Mouse (Mus musculus): ENCODE data around the gene Tesc. TPM values are rescaled to one million over a fixed set of nuclear protein-coding genes. Genes with fewer than 3 reads are reported as not detected.

Gene Tesc
- polyA plus RNA-seq, 1 experiment from 2014 or later, result 3.3 TPM

DNA sequence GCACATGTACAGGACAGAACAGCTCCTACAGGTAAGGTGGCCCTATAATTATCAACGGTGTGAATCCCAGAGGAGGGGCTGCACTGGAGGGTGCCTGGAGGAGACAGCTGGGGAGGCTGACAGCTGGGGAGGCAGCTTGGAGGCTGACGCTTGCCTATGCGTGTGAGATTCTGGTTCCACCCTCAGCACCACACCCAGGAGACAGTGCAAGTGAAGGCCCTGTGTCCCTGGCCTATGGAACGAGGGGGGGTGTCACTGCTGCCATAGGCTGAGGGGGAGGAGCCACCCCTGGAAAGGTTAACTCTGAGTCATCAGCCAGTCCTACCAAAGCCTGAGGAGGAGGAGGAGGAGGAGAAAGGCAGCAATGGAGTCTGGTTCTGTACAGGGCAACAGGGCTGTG is 40.0 kb downstream of the Tesc start:
- Histone ChIP-seq H3K9me3 (no peaks in the 10 kb centered on the region), H3K4me1 (replicated peaks) (no peaks in the 10 kb centered on the region; the same call in none of the 2 replicates), H3K27ac (no peak overlapping the region), H3K4me3 (replicated peaks) (no peak overlapping the region), H3K36me3 (peaks cover 3% of the 10 kb centered on the region), H3K27me3 (replicated peaks) (no peaks in the 10 kb centered on the region), H3K4me2 (replicated peaks) (no peak overlapping the region), H3K9ac (no peak overlapping the region)
- peak; percentile 54 for ATAC-seq
- WGBS, result 58% methylated on average over 4 of the region's 4 CpGs

DNA sequence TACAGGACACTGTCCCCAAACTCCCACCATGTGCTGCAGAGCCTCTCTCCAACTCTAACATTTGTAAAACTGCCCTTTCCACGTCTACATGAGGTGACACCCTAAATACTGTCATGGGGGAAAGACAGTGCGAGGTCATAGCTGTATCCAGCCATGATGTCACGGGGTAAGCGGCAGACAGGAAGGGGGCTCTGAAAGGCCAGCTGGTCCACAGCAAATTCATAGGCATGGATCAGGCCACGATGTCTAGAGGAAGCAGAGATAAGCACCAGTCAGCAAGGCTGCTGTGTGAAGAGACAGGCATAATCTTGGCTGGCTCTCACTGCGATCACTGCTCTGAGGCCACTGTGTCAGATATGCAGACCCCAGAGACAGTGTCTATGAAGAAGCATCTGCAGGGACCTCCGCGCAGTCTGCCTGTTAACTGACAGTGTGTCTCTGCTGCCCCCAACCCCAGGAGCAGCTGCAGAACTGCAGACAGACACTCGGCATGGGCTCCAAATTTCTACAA is 40.5 kb downstream of the Tesc start:
- ATAC-seq, result no peak
- Histone ChIP-seq H3K4me2 (replicated peaks) (no peak overlapping the region), H3K4me1 (replicated peaks) (no peaks in the 10 kb centered on the region; the same call in none of the 2 replicates), H3K9me3 (no peaks in the 10 kb centered on the region), H3K9ac (no peak overlapping the region), H3K27me3 (replicated peaks) (no peaks in the 10 kb centered on the region), H3K36me3 (peaks cover 4% of the 10 kb centered on the region), H3K4me3 (replicated peaks) (no peak overlapping the region), H3K27ac (no peak overlapping the region)
- WGBS, result 89% methylated on average over 9 of the region's 9 CpGs

DNA sequence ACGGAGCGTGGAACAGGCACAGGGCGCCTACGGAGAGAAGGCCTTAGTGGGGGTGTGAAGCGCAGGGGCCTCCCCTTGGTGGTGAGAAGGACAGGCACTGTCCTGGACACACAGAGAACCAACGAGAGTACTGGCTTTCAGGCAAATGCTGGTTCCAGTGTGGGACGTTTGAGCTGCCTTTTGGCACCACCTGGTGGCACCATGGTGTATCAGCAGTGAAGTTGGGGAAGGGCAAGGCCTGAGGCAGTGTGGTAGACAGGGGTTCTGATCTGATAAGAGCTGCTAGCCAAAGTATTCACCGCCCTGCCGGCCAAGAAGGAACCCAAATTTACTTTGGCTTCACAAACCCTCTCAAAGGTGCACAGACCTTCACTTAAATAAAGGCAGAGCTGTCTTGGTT is 41.8 kb downstream of the Tesc start:
- peak; percentile 47; the same call in 1 of the 2 replicates for ATAC-seq
- Histone ChIP-seq H3K4me3 (replicated peaks) (no peak overlapping the region), H3K9me3 (no peaks in the 10 kb centered on the region), H3K36me3 (peaks cover 11% of the 10 kb centered on the region), H3K4me1 (replicated peaks) (no peaks in the 10 kb centered on the region; the same call in none of the 2 replicates), H3K9ac (no peak overlapping the region), H3K27ac (no peak overlapping the region), H3K4me2 (replicated peaks) (no peak overlapping the region), H3K27me3 (replicated peaks) (no peaks in the 10 kb centered on the region)
- 43% methylated on average over 9 of the region's 9 CpGs for WGBS

DNA sequence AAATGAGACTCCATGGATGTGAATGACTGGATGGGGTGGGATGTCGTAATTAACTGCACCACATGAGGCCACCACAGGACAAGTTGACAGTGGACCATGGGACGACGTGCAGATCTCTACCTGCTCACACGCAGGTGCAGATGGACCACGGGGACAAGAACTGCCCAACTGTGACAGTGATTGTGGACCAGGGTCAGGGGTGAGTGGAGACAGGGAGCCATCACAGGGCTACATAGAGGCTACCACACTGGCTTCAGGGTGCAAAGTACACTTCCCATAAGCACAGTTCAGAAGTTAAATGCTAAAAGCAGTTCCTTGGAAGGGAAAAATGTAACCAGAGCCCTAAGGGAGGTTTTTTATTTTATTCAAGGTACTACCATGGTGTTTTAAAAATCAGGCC is 44.2 kb downstream of the Tesc start:
- no peak overlapping the region for H3K9ac ChIP-seq
- WGBS, result 82% methylated on average over 5 of the region's 5 CpGs
- H3K9me3 ChIP-seq, result no peaks in the 10 kb centered on the region
- H3K27ac ChIP-seq, result no peak overlapping the region
- no peaks in the 10 kb centered on the region for H3K27me3 ChIP-seq (replicated peaks)
- no peak for ATAC-seq
- peaks cover 25% of the 10 kb centered on the region for H3K36me3 ChIP-seq
- no peaks in the 10 kb centered on the region; the same call in 1 of the 2 replicates for H3K4me1 ChIP-seq (replicated peaks)
- no peak overlapping the region for H3K4me3 ChIP-seq (replicated peaks)
- H3K4me2 ChIP-seq (replicated peaks), result no peak overlapping the region

DNA sequence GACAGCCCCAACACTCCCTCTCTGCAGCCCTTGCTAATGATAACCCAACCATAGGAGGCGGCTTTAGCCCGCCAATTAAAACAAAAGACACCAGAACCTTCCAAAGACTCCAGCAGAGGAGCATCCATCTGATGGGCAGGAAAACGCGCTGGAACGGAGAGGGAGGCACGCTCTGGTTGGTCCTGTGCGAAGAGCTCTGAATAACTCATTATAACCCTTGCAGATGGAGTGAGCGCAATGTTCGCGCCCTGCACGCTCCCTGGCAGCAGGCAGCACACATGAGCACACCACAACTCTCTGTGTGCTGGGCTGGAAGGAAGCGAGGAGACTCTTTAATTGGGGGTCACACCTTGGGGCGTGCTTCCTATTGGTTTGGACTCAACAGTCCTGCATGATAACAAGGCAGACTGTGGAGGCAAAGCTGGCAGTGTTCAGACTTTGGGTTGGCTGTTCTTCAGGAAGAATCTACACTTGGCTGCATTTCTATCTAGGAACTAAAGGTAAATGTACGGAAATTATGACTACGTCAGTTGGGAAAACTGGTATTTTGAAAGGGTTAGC is 45.8 kb downstream of the Tesc start:
- H3K27me3 ChIP-seq (replicated peaks), result no peaks in the 10 kb centered on the region
- no peak overlapping the region for H3K4me3 ChIP-seq (replicated peaks)
- WGBS, result 90% methylated on average over 15 of the region's 15 CpGs
- peaks cover 30% of the 10 kb centered on the region for H3K36me3 ChIP-seq
- H3K4me1 ChIP-seq (replicated peaks), result no peaks in the 10 kb centered on the region
- H3K9ac ChIP-seq, result no peak overlapping the region
- no peaks in the 10 kb centered on the region for H3K9me3 ChIP-seq
- no peak for ATAC-seq
- no peak overlapping the region for H3K4me2 ChIP-seq (replicated peaks)
- H3K27ac ChIP-seq, result no peak overlapping the region

DNA sequence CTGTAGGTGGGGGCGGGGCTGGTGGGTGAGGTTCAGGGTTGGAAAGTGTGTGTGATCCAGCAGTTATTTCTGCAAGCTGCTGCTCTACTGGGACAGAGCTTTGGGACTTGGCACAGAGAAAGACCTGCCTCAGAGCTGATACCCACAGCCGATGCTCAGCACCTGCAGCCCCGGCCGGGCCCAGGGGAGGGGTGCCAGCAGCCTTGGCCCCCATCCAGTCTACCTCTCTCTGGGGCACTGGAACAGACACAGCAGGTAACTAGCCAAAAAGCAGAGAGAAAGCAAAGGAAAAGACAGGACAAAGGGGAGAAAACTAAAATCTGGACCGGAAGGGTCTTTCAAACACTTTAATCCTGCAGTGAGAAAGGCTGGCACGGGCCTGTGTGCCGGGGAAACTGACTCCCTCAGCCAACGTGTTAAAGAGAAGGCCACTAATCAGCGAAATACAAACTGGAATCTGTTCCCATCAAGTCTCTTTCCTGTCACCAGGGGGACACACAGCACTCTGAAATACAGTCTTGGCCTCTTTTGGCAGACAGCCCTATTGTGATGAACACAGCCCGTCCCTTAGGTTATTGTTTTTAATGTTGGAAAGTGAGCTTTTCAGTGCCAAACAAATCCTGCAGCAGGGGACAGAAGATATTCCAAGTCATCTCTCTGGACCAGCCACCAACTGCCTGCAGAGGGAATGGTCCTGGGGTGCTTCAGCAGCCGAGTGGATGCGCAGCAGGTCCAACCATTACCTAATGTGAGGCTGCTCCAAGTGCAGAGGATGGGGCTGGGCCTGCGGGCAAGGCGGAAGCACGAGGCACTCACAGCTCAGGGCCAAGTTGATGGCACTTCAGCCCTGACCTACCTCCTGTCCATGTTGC is 49.4 kb downstream of the Tesc start:
- Histone ChIP-seq H3K27ac (no peak overlapping the region), H3K4me3 (replicated peaks) (no peak overlapping the region), H3K4me2 (replicated peaks) (no peak overlapping the region), H3K9me3 (no peaks in the 10 kb centered on the region), H3K9ac (no peak overlapping the region), H3K4me1 (replicated peaks) (peaks cover 4% of the 10 kb centered on the region; the same call in 1 of the 2 replicates), H3K27me3 (replicated peaks) (no peaks in the 10 kb centered on the region), H3K36me3 (peaks cover 30% of the 10 kb centered on the region)
- ATAC-seq, result no peak
- 90% methylated on average over 15 of the region's 15 CpGs for WGBS

DNA sequence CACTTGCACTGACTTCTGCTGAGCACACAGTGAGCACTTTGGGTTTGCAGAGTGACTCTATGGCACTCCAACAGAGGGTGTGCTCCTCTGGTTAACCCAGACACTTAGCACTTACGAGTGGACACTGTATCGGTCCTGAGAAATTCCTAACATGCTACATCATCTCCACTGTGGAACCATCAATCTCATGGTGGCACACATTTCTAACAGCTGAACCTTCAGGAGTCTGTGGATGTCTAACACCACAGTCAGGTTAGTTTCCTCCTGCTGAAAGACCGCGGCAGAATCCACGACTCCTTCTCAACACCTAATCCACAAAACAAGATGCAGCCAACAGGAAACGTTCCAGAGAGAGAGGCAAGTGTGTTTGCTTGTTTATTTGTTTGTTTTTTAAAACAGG is 51.0 kb downstream of the Tesc start:
- Histone ChIP-seq H3K27me3 (replicated peaks) (no peaks in the 10 kb centered on the region), H3K4me3 (replicated peaks) (no peak overlapping the region), H3K9ac (no peak overlapping the region), H3K4me1 (replicated peaks) (peaks cover 13% of the 10 kb centered on the region; the same call in 1 of the 2 replicates), H3K27ac (no peak overlapping the region), H3K36me3 (peaks cover 27% of the 10 kb centered on the region), H3K4me2 (replicated peaks) (no peak overlapping the region), H3K9me3 (no peaks in the 10 kb centered on the region)
- 73% methylated on average over 6 of the region's 6 CpGs for WGBS
- no peak for ATAC-seq

DNA sequence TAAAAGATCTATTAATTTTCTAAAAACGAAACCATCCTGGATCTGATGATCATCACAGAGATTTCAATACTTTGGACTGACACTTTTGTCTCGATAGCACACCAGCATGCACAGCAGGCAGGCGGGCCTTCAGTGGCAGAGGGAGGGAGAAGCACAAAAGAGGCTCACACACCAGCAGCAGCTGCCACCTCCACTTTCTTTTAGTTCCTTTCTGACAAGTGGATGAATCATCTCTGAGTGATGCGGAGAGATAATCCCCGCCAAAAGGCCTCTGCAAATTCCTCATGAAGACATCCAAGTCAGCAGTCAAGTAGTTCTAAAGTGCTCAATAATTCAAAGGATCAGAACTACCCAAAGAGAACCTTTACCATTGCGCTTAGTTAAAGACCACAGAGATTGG is 51.8 kb downstream of the Tesc start:
- H3K9ac ChIP-seq, result no peak overlapping the region
- no peak for ATAC-seq
- no peak overlapping the region for H3K4me2 ChIP-seq (replicated peaks)
- H3K27me3 ChIP-seq (replicated peaks), result no peaks in the 10 kb centered on the region
- no peaks in the 10 kb centered on the region for H3K9me3 ChIP-seq
- no peak overlapping the region for H3K27ac ChIP-seq
- peaks cover 22% of the 10 kb centered on the region for H3K36me3 ChIP-seq
- peaks cover 16% of the 10 kb centered on the region for H3K4me1 ChIP-seq (replicated peaks)
- WGBS, result 74% methylated on average over 6 of the region's 6 CpGs
- no peak overlapping the region for H3K4me3 ChIP-seq (replicated peaks)

DNA sequence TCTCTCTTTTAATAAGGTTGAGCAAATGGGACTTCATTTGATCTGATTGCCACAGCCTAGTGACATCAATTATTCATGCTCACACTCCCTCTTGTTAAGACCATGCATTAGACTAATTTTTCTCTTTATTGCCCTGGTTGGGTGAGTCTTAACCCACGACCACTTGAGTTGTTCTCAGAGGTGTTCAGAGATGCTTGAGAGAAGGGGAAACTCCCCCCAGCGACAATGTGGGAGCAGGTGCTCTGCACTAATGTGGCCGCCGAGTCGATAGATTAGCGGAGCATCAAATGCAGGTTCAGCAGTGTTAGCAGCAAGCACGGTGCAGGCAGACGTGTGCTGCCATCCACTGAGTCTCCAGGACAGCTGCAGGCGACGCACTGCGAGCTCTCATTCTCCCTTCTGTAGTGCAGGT is 52.3 kb downstream of the Tesc start:
- H3K4me1 ChIP-seq (replicated peaks), result peaks cover 20% of the 10 kb centered on the region
- WGBS, result 78% methylated on average over 11 of the region's 11 CpGs
- no peak overlapping the region for H3K9ac ChIP-seq
- H3K4me3 ChIP-seq (replicated peaks), result no peak overlapping the region
- no peak overlapping the region for H3K27ac ChIP-seq
- no peak for ATAC-seq
- no peaks in the 10 kb centered on the region for H3K27me3 ChIP-seq (replicated peaks)
- H3K4me2 ChIP-seq (replicated peaks), result no peak overlapping the region
- H3K36me3 ChIP-seq, result peaks cover 17% of the 10 kb centered on the region
- H3K9me3 ChIP-seq, result no peaks in the 10 kb centered on the region

DNA sequence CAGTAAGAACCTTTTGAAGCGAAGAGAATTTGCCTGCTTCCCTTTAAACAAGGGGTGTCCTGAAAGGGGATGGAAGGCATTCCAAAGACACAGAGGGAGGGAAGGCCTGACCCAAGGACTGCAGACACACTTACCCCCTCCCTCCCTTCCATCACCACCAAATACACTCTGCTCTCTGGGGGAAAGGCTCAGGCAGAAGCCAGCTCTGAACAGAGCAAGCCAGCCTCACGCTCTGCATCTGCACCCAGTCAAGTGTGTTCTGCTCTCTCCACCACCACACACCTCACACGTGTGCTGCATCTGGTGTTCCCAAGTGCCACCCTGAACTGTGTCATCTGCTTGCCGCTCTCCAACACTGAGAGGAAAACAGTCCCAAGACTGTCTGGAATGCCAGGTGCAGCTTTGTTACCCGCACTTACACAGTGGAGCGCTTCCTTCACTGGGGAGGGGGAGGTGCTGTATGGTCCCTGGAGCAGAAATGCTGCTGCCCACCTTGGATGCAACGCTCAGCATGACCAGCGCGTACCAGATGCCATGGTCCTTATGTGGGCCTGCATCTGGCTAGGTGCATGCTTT is 53.9 kb downstream of the Tesc start:
- no peak overlapping the region for H3K9ac ChIP-seq
- H3K36me3 ChIP-seq, result peaks cover 7% of the 10 kb centered on the region
- H3K27me3 ChIP-seq (replicated peaks), result no peaks in the 10 kb centered on the region
- no peaks in the 10 kb centered on the region for H3K9me3 ChIP-seq
- H3K4me1 ChIP-seq (replicated peaks), result peaks cover 20% of the 10 kb centered on the region
- WGBS, result 80% methylated on average over 9 of the region's 9 CpGs
- ATAC-seq, result no peak
- H3K4me2 ChIP-seq (replicated peaks), result no peak overlapping the region
- no peak overlapping the region for H3K27ac ChIP-seq
- H3K4me3 ChIP-seq (replicated peaks), result no peak overlapping the region

DNA sequence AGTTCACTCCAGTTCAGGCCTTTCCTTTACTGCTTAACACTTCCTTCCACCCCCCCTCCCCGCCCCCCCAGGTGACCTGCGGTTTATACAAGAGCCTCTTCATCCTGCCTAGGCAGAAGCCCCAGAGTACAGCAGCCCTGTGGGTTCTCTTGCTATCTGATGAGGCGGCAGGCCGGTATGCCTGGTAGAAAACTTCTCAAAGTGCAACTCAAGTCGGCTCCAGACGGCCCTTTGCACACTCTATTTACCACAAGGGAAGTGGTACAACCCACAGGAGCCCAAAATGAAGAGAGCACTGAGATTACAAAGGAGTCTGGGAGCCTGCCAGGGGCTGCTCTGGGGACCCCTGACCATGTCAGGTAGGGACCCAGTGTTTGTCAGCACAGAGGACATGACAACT is 54.5 kb downstream of the Tesc start:
- no peak for ATAC-seq
- Histone ChIP-seq H3K27ac (no peak overlapping the region), H3K27me3 (replicated peaks) (no peaks in the 10 kb centered on the region), H3K9me3 (no peaks in the 10 kb centered on the region), H3K9ac (no peak overlapping the region), H3K4me1 (replicated peaks) (peaks cover 21% of the 10 kb centered on the region), H3K4me3 (replicated peaks) (no peak overlapping the region), H3K36me3 (peaks cover 3% of the 10 kb centered on the region; the same call in 1 of the 2 replicates), H3K4me2 (replicated peaks) (no peak overlapping the region)
- WGBS, result 62% methylated on average over 6 of the region's 6 CpGs

DNA sequence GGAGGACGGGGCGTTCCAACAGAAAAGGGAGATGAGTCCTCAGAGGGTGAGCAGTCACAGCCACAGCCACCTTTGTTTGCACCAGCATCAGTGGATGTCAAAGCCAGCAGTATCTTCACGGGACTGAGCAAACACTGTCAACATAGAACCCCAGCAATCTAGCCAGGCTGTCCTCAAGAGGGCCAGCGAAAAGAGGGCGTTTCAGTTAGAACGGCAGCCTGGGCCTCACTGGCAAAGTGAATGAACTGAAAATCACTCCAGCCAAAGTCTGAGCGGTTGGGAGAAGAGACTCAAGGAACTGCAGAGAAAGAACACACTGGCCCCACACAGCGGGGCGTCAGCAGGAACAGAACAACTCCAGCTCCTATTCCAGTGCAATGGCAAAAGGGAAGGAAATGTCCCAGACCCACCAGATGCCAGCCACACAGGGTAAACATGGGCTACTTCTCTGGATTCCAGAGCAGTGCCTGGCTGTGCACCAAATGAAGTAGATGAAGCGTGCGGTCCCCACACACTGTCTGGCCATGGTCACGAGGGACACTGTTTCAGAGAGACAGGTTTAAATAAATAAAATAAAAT is 55.6 kb downstream of the Tesc start:
- Histone ChIP-seq H3K4me2 (replicated peaks) (no peak overlapping the region), H3K36me3 (no peaks in the 10 kb centered on the region), H3K9ac (no peak overlapping the region), H3K9me3 (no peaks in the 10 kb centered on the region), H3K27me3 (replicated peaks) (no peaks in the 10 kb centered on the region), H3K27ac (peak overlapping the region; percentile 52), H3K4me1 (replicated peaks) (peaks cover 25% of the 10 kb centered on the region), H3K4me3 (replicated peaks) (no peak overlapping the region)
- no peak for ATAC-seq
- 43% methylated on average over 12 of the region's 12 CpGs for WGBS

All from intestine, embryonic 15.5 days (tissue).